Mouse (Mus musculus): Measurements from ENCODE around the gene Kif3a. TPM values are rescaled to one million over a fixed set of nuclear protein-coding genes. Genes with fewer than 3 reads are reported as not detected.
A peak's percentile ranks its signal among the peaks of the same experiment; 100 is the strongest.

Kif3a gene
- total and polyA plus RNA-seq, 2 experiments from 2014 or later = 118 to 330 TPM

DNA sequence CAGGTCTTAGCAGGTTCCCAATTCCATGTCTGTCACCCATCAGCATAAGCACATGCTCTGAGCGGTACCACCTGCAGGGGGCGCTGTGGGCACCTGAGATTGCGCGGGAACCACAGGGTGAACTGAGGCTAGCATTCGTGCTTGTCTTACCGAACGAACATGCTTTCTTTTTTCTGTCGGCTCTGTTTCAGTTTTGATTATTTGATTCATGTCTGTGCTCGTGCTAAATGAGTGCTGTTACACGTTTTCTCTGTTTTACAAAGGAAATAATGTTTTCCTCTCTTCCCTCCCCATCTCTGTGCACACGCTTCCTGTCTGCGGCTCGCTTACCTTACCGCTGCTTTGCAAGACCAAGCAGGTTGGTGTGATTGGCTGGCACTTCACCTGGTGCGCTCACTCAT is 23.2 kb downstream of the Kif3a start:
- H3K9ac ChIP-seq = no peak overlapping the region
- WGBS = 48% methylated on average over 15 of the region's 15 CpGs
- H3K36me3 ChIP-seq (ENCODE audit: insufficient read depth) = peaks cover 80% of the 10 kb centered on the region
- ATAC-seq (no peak), DNase-seq (peak; percentile 47)
- no peak overlapping the region for H3K4me3 ChIP-seq (ENCODE audit: low read depth, low read length)
- H3K27me3 ChIP-seq (ENCODE audit: insufficient read depth, low read length) = no peaks in the 10 kb centered on the region
- peak; percentile 73 for TF ChIP-seq CTCF (IDR thresholded peaks at IDR 0.05; ENCODE audit: low read depth)
- H3K4me2 ChIP-seq (ENCODE audit: low read depth) = no peak overlapping the region
- H3K4me1 ChIP-seq (ENCODE audit: insufficient read depth) = no peaks in the 10 kb centered on the region
- H3K9me3 ChIP-seq (ENCODE audit: low read length) = no peaks in the 10 kb centered on the region
- H3K27ac ChIP-seq (ENCODE audit: low read depth, low read length) = no peak overlapping the region

DNA sequence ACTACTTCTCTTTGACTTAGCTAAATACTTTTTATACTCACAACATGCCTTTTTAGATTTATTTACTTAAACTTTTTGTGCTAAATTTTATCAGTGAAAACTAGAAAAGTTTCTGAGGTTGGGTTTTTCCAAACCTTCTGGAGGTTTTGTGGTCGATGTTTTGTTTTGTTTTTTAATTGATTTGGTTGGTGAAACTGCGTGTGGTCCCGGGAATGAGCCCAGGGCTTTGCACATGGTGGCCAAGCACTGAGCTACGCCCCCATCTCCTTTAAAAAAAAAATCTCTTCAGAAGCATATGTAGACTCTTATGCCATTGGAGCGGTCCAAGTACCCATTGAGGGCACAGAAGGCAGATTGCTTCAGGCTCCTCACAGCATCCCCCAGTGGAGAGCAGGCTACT is 23.9 kb downstream of the Kif3a start:
- Histone ChIP-seq H3K4me2 (ENCODE audit: low read depth) (no peak overlapping the region), H3K4me1 (ENCODE audit: insufficient read depth) (no peaks in the 10 kb centered on the region), H3K27ac (ENCODE audit: low read depth, low read length) (no peak overlapping the region), H3K9me3 (ENCODE audit: low read length) (no peaks in the 10 kb centered on the region), H3K27me3 (ENCODE audit: insufficient read depth, low read length) (no peaks in the 10 kb centered on the region), H3K4me3 (ENCODE audit: low read depth, low read length) (no peak overlapping the region), H3K36me3 (ENCODE audit: insufficient read depth) (peaks cover 83% of the 10 kb centered on the region), H3K9ac (no peak overlapping the region)
- WGBS = 96% methylated on average over 5 of the region's 5 CpGs
- no peak for TF ChIP-seq CTCF (IDR thresholded peaks at IDR 0.05; ENCODE audit: low read depth)
- DNase-seq (no peak), ATAC-seq (no peak)

DNA sequence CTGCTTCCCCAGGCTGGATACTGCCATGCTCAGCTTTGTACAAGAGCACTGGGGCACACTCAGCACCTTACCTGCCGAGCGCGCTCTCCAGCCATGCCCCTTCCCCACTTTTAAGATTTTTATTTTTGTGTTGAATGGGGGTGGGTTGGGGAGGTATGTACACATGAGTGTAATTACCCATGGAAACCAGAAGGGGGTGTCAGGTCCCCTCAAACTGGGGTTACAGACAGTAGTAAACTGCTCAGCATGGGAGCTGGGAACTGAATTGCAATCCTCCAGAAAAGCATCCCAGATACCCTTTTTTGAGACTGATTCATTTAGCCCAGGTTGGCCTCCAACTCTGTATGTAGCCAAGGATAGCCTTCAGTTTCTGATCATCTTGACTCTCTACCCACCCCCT is 37.8 kb downstream of the Kif3a start:
- Histone ChIP-seq H3K9me3 (ENCODE audit: low read length) (no peaks in the 10 kb centered on the region), H3K9ac (no peak overlapping the region), H3K27ac (ENCODE audit: low read depth, low read length) (no peak overlapping the region), H3K36me3 (ENCODE audit: insufficient read depth) (peaks cover 29% of the 10 kb centered on the region), H3K4me1 (ENCODE audit: insufficient read depth) (no peaks in the 10 kb centered on the region), H3K27me3 (ENCODE audit: insufficient read depth, low read length) (no peaks in the 10 kb centered on the region), H3K4me3 (ENCODE audit: low read depth, low read length) (no peak overlapping the region), H3K4me2 (ENCODE audit: low read depth) (no peak overlapping the region)
- WGBS = 96% methylated on average over 3 of the region's 3 CpGs
- DNase-seq (no peak), ATAC-seq (no peak)
- TF ChIP-seq CTCF (IDR thresholded peaks at IDR 0.05; ENCODE audit: low read depth) = no peak

DNA sequence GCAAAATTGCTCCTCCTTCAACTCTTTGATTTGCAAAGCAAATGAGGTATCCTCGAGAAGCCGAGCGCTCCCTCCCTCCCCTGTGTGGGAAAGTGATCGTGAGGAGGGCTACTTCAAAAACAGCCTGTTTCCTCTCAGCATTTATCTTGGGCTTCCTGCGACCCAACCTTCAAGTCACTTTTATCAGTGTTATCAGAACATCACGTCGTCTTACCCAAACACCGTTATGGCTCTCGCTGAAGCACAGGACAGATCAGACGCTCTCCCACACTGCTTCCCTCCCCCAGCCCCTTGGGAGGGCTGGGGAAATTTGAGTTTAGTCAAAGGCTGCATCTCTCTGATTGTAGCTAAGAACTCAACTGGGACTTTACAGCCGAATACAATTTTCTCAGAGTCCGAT is 38.4 kb downstream of the Kif3a start:
- H3K4me2 ChIP-seq (ENCODE audit: low read depth) = no peak overlapping the region

DNA sequence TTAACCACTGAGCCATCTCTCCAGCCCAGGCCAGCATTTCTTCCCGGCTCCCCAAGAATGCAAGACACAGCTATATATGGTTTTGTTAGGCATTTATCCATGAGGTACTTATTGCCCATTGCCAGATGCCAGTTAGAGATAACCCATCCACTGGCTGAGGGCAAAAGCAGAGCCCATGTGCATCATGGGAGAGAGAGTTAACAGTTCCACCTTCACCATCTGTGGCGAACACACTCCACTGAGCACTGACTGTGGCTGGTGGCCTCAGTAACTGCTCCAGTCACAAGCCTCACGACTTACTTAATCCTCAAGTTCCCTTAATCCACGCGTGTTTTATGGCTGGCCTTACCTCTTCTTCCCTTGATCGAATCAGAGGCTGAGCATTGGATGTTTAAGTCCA is 42.1 kb downstream of the Kif3a start:
- no peak for ATAC-seq
- Histone ChIP-seq H3K4me1 (ENCODE audit: insufficient read depth) (no peaks in the 10 kb centered on the region), H3K4me3 (ENCODE audit: low read depth, low read length) (no peak overlapping the region), H3K9me3 (ENCODE audit: low read length) (no peaks in the 10 kb centered on the region), H3K9ac (no peak overlapping the region), H3K27ac (ENCODE audit: low read depth, low read length) (no peak overlapping the region), H3K27me3 (ENCODE audit: insufficient read depth, low read length) (no peaks in the 10 kb centered on the region), H3K4me2 (ENCODE audit: low read depth) (no peak overlapping the region), H3K36me3 (ENCODE audit: insufficient read depth) (peaks cover 4% of the 10 kb centered on the region; the same call in 1 of the 2 replicates)
- 78% methylated on average over 6 of the region's 6 CpGs for WGBS
- no peak for DNase-seq
- TF ChIP-seq CTCF (IDR thresholded peaks at IDR 0.05; ENCODE audit: low read depth) = no peak

More for the DNA sequence above, 38.4 kb downstream of the Kif3a start:
- no peak for ATAC-seq
- no peak for DNase-seq
- no peaks in the 10 kb centered on the region for H3K9me3 ChIP-seq (ENCODE audit: low read length)
- no peaks in the 10 kb centered on the region for H3K4me1 ChIP-seq (ENCODE audit: insufficient read depth)
- no peak overlapping the region for H3K9ac ChIP-seq
- peaks cover 23% of the 10 kb centered on the region for H3K36me3 ChIP-seq (ENCODE audit: insufficient read depth)
- H3K4me3 ChIP-seq (ENCODE audit: low read depth, low read length) = no peak overlapping the region
- 10% methylated on average over 12 of the region's 12 CpGs for WGBS
- no peak for TF ChIP-seq CTCF (IDR thresholded peaks at IDR 0.05; ENCODE audit: low read depth)
- no peak overlapping the region for H3K27ac ChIP-seq (ENCODE audit: low read depth, low read length)
- H3K27me3 ChIP-seq (ENCODE audit: insufficient read depth, low read length) = no peaks in the 10 kb centered on the region

DNA sequence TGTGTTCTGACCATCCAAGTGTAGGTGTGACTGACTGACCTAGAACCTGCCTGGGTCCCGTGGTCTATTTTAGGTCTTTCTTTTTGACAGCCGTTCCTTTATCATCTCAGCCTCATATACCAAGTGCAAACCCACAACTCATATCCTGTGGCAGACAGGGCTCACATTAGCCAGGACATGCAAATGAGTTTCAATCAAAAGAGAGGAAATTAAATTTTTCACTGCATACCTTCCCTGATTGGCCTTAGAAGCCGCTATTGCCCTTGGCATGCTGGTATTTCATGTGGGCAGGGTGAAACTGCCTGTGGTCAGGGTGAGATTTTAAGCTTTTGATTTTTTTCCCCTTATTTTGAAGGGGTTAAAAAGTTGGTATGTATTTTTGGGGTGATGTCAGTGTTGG is 42.5 kb downstream of the Kif3a start:
- Histone ChIP-seq H3K4me3 (ENCODE audit: low read depth, low read length) (no peak overlapping the region), H3K27me3 (ENCODE audit: insufficient read depth, low read length) (no peaks in the 10 kb centered on the region), H3K36me3 (ENCODE audit: insufficient read depth) (no peaks in the 10 kb centered on the region), H3K4me1 (ENCODE audit: insufficient read depth) (no peaks in the 10 kb centered on the region), H3K4me2 (ENCODE audit: low read depth) (no peak overlapping the region), H3K27ac (ENCODE audit: low read depth, low read length) (no peak overlapping the region), H3K9ac (no peak overlapping the region), H3K9me3 (ENCODE audit: low read length) (no peaks in the 10 kb centered on the region)
- WGBS = 88% methylated on average over 3 of the region's 3 CpGs
- TF ChIP-seq CTCF (IDR thresholded peaks at IDR 0.05; ENCODE audit: low read depth) = no peak
- DNase-seq (no peak), ATAC-seq (no peak)

DNA sequence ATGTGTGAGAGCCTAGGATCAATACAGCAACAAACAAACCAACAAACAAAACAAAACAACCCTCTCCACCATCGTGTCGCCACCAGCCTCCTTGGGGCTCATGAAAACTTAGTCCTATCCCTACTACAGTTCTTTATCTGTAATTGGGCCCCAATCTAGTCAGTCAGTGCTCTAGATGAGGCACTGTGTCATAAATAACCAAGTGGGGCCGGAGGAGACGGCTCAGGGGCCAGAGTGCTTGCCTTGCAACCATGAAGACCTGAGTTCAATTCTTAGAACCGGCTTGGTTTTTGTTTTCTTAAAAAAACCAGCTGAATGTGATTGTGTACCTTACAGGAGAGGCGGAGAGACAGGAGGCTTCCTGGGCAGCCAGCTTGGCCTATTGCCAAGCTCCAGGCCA is 48.0 kb downstream of the Kif3a start:
- Histone ChIP-seq H3K27me3 (ENCODE audit: insufficient read depth, low read length) (no peaks in the 10 kb centered on the region), H3K27ac (ENCODE audit: low read depth, low read length) (no peak overlapping the region), H3K4me1 (ENCODE audit: insufficient read depth) (no peaks in the 10 kb centered on the region), H3K9ac (no peak overlapping the region), H3K36me3 (ENCODE audit: insufficient read depth) (no peaks in the 10 kb centered on the region), H3K4me3 (ENCODE audit: low read depth, low read length) (no peak overlapping the region), H3K4me2 (ENCODE audit: low read depth) (no peak overlapping the region), H3K9me3 (ENCODE audit: low read length) (no peaks in the 10 kb centered on the region)
- no peak for TF ChIP-seq CTCF (IDR thresholded peaks at IDR 0.05; ENCODE audit: low read depth)
- WGBS = 44% methylated on average over 6 of the region's 6 CpGs
- DNase-seq (no peak), ATAC-seq (no peak)

DNA sequence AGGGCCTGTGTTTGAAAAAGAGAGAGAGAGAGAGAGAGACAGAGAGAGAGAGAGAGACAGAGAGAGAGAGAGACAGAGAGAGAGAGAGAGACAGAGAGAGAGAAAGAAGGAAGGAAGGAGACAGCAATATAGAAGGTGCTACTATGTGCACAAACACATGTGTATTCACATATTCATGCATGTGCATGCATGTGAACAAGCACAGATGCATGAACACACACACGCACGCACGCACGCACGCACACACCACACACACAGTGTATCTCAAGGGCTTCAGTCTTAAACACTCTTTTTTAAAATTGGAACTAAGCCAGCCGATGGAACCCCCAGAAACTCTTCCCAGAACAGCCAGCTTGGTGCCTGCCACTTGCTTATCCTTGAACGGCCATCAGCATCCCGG is 48.4 kb downstream of the Kif3a start:
- Histone ChIP-seq H3K9ac (no peak overlapping the region), H3K4me2 (ENCODE audit: low read depth) (no peak overlapping the region), H3K36me3 (ENCODE audit: insufficient read depth) (no peaks in the 10 kb centered on the region), H3K27me3 (ENCODE audit: insufficient read depth, low read length) (no peaks in the 10 kb centered on the region), H3K9me3 (ENCODE audit: low read length) (no peaks in the 10 kb centered on the region), H3K4me3 (ENCODE audit: low read depth, low read length) (no peak overlapping the region), H3K27ac (ENCODE audit: low read depth, low read length) (no peak overlapping the region), H3K4me1 (ENCODE audit: insufficient read depth) (no peaks in the 10 kb centered on the region)
- no peak for DNase-seq
- no peak for TF ChIP-seq CTCF (IDR thresholded peaks at IDR 0.05; ENCODE audit: low read depth)
- no peak for ATAC-seq
- WGBS = 89% methylated on average over 8 of the region's 8 CpGs
